Mouse (Mus musculus): ENCODE measurements at regions not wholly inside any gene's neighbourhood (a gene's known extent, or its start where the extent isn't known, plus 50 kb on each side); places are given as distances from the start of the nearest gene placed in this dataset.

DNA sequence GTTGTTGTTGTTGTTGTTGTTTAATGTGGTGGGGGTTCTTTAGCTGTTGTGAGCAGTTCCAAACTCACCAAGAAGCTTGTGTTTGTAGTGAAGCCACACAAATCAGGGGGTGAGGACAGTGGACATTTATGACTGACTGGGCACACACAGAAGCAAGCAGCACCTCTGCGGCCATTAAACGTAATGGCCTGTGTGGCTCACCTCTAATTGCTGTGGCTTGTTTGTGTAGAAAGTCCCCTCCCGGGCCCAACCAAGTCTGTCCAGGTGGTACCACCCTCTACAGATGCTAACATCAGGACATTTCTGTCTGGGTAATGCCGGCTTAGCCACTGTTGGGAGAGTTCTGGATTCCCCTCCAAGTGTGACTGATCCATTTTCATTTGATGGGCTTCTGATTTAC, 56.1 kb upstream of the Stx16 start:
- H3K4me1 ChIP-seq (replicated peaks): peaks cover 4% of the 10 kb centered on the region
- H3K36me3 ChIP-seq: no peaks in the 10 kb centered on the region
- no peak overlapping the region for H3K27ac ChIP-seq
- H3K27me3 ChIP-seq: no peaks in the 10 kb centered on the region
- ATAC-seq (ENCODE audit: low read depth): no peak
- no peaks in the 10 kb centered on the region for H3K9me3 ChIP-seq (replicated peaks)
- no peak overlapping the region for H3K9ac ChIP-seq
- no peak overlapping the region for H3K4me2 ChIP-seq
- no peak overlapping the region for H3K4me3 ChIP-seq (replicated peaks)
- WGBS (ENCODE audit: insufficient replicate concordance): 72% methylated on average over 4 of the region's 4 CpGs
- DNase-seq: no peak

DNA sequence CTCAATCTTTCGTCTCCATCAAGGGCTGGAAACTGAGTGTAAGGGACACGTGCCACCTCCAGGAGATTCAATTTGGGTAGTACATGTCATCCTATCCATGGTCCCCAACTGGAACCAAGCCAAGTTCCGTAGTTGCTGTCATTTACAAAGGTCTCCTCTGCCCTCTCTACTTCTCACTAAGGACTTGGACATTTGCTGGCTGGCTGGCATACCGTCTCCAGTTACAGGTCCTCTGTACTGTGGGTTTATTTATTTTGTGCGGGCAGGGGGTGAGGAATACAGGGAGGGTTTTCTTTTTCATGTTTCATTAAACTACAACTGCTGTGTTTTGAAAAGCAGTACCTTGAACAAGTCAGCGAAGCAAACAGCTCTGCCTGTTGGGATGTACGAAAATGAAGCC, 55.7 kb upstream of the Stx16 start:
- Histone ChIP-seq H3K27me3 (no peaks in the 10 kb centered on the region), H3K9me3 (replicated peaks) (no peaks in the 10 kb centered on the region), H3K9ac (no peak overlapping the region), H3K4me2 (no peak overlapping the region), H3K27ac (no peak overlapping the region), H3K4me1 (replicated peaks) (peaks cover 4% of the 10 kb centered on the region), H3K4me3 (replicated peaks) (no peak overlapping the region), H3K36me3 (no peaks in the 10 kb centered on the region)
- WGBS (ENCODE audit: insufficient replicate concordance): 72% methylated on average over 7 of the region's 7 CpGs
- DNase-seq (no peak), ATAC-seq (ENCODE audit: low read depth) (no peak)

DNA sequence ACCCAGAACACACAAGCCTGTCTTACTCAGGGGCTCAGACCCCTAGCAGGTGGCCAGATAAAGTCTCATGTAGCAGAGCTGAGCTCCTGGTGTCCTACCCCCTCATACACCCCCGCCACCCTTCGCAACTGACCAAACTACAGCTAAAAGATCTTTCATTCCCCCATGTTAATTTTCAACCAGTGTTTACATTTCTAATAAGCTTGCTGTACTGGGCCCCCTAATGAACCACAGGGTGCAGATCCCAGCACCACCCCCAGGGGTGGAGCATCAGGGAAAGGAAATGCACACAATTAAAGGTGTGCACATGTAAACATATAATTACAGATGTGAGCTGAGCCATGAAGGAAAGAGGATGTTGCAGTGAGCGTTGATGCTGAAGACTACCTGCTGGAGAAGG, 54.6 kb upstream of the Stx16 start:
- DNase-seq (no peak), ATAC-seq (ENCODE audit: low read depth) (no peak; the same call in 1 of the 2 replicates)
- no peaks in the 10 kb centered on the region for H3K9me3 ChIP-seq (replicated peaks)
- peaks cover 4% of the 10 kb centered on the region for H3K4me1 ChIP-seq (replicated peaks)
- H3K9ac ChIP-seq: no peak overlapping the region
- H3K4me2 ChIP-seq: no peak overlapping the region
- H3K27ac ChIP-seq: no peak overlapping the region
- H3K27me3 ChIP-seq: no peaks in the 10 kb centered on the region
- no peak overlapping the region for H3K4me3 ChIP-seq (replicated peaks)
- 67% methylated on average over 3 of the region's 3 CpGs for WGBS (ENCODE audit: insufficient replicate concordance)
- no peaks in the 10 kb centered on the region for H3K36me3 ChIP-seq

DNA sequence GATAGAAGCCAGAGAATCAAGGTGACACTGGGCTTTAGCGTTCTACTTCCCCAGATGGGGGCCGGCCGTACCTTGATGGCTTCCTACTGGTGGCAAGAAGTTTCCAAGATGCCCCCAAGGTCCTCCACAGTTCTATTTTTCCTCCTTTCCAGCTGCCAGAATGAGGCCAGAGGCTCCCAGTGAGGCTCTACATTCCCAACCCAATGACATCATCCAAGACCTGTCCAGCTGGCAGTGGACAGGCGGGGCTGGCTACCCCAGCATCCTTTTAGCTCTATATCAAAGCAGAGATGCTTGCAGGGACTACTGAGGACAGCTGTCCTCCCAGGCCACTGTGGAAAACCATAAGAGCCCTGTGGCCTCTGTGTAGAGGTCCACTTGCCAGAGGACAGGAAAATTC, 53.8 kb upstream of the Stx16 start:
- Histone ChIP-seq H3K36me3 (no peaks in the 10 kb centered on the region), H3K9ac (no peak overlapping the region), H3K27ac (no peak overlapping the region), H3K4me2 (no peak overlapping the region), H3K4me1 (replicated peaks) (peaks cover 4% of the 10 kb centered on the region), H3K9me3 (replicated peaks) (no peaks in the 10 kb centered on the region), H3K4me3 (replicated peaks) (no peak overlapping the region), H3K27me3 (no peaks in the 10 kb centered on the region)
- WGBS (ENCODE audit: insufficient replicate concordance): 78% methylated on average over 4 of the region's 4 CpGs
- DNase-seq (no peak), ATAC-seq (ENCODE audit: low read depth) (no peak)

DNA sequence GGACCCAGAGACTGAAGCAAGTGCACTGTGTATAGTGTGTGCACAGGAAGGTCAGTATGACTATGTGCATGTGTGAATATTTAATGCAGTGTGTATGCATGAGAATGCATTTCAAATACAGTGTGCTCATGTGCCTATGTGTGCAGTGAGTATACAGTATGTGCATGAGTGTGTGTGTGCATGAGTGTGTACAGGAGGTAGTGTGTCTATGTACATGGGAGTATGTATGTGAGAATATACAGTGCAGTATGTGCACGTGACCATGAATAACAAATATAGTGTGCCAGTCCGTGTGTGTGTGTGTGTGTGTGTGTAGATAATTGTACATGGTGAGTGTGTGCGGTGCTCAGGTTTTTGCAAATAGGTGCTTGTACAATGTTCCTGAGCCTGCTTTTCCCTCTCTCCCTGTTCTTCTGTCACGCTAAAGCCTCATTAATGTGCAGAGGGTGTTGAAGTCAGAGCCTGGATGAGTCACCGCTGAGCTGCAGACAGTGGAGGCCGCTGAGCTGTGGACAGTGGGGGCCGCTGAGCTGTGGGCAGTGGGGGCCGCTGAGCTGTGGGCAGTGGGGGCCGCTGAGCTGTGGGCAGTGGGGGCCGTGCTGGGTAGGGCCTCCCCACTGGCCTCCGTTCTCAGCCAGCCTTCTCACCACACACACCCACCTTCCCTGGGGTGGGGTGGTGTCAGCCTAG, 50.8 kb upstream of the Stx16 start:
- Histone ChIP-seq H3K9me3 (replicated peaks) (no peaks in the 10 kb centered on the region), H3K27ac (no peak overlapping the region), H3K36me3 (no peaks in the 10 kb centered on the region), H3K27me3 (no peaks in the 10 kb centered on the region), H3K4me2 (no peak overlapping the region), H3K4me1 (replicated peaks) (peaks cover 4% of the 10 kb centered on the region; the same call in 1 of the 2 replicates), H3K4me3 (replicated peaks) (no peak overlapping the region), H3K9ac (no peak overlapping the region)
- ATAC-seq (ENCODE audit: low read depth) (no peak), DNase-seq (no peak)
- WGBS (ENCODE audit: insufficient replicate concordance): 62% methylated on average over 11 of the region's 11 CpGs

Data from liver, embryonic 13.5 days (tissue).